Mouse (Mus musculus): ENCODE measurements around the gene Btbd3. TPM values are rescaled to one million over a fixed set of nuclear protein-coding genes. Genes with fewer than 3 reads are reported as not detected.

The Btbd3 gene
- polyA plus RNA-seq, 1 experiment from 2014 or later = 17.0 TPM

GRCm38 (mm10) chr2:138265356-138266005 lies 9.1 kb downstream of the Btbd3 start:
- no peak overlapping the region for H3K4me2 ChIP-seq (replicated peaks)
- 24% methylated on average over 13 of the region's 13 CpGs for WGBS
- ATAC-seq (ENCODE audit: low FRiP score, low read depth) = 0 out of 2 replicates have a peak, but pooled peaks have one; percentile 39

GRCm38 (mm10) chr2:138266679-138267078 lies 10.3 kb downstream of the Btbd3 start:
- Histone ChIP-seq H3K36me3 (no peaks in the 10 kb centered on the region), H3K9ac (no peak overlapping the region), H3K4me1 (peaks cover 20% of the 10 kb centered on the region), H3K4me2 (replicated peaks) (no peak overlapping the region), H3K27ac (no peak overlapping the region), H3K9me3 (no peaks in the 10 kb centered on the region), H3K4me3 (no peak overlapping the region), H3K27me3 (replicated peaks) (no peaks in the 10 kb centered on the region)
- 73% methylated on average over 5 of the region's 5 CpGs for WGBS
- no peak for ATAC-seq (ENCODE audit: low FRiP score, low read depth)

More at GRCm38 (mm10) chr2:138265356-138266005, 9.1 kb downstream of the Btbd3 start:
- H3K27me3 ChIP-seq (replicated peaks) = no peaks in the 10 kb centered on the region
- H3K36me3 ChIP-seq = no peaks in the 10 kb centered on the region
- H3K9me3 ChIP-seq = no peaks in the 10 kb centered on the region
- no peak overlapping the region for H3K9ac ChIP-seq
- no peak overlapping the region for H3K4me3 ChIP-seq
- H3K27ac ChIP-seq = no peak overlapping the region
- H3K4me1 ChIP-seq = peaks cover 20% of the 10 kb centered on the region

- Histone ChIP-seq H3K9ac (no peak overlapping the region), H3K27ac (no peak overlapping the region), H3K27me3 (replicated peaks) (no peaks in the 10 kb centered on the region), H3K9me3 (no peaks in the 10 kb centered on the region), H3K4me2 (replicated peaks) (no peak overlapping the region), H3K4me3 (no peak overlapping the region), H3K4me1 (peaks cover 20% of the 10 kb centered on the region), H3K36me3 (no peaks in the 10 kb centered on the region)
- 76% methylated on average over 4 of the region's 4 CpGs for WGBS
- no peak for ATAC-seq (ENCODE audit: low FRiP score, low read depth)
These were observed 11.6 kb downstream of the Btbd3 start for GRCm38 (mm10) chr2:138267852-138268513.

GRCm38 (mm10) chr2:138269330-138269729 lies 13.0 kb downstream of the Btbd3 start:
- no peak for ATAC-seq (ENCODE audit: low FRiP score, low read depth)

GRCm38 (mm10) chr2:138273404-138274073 lies 17.2 kb downstream of the Btbd3 start:
- no peak overlapping the region for H3K27ac ChIP-seq
- H3K36me3 ChIP-seq = no peaks in the 10 kb centered on the region
- 90% methylated on average over 9 of the region's 9 CpGs for WGBS

More at GRCm38 (mm10) chr2:138269330-138269729, 13.0 kb downstream of the Btbd3 start:
- H3K9me3 ChIP-seq = no peaks in the 10 kb centered on the region
- H3K27ac ChIP-seq = no peak overlapping the region
- no peaks in the 10 kb centered on the region for H3K36me3 ChIP-seq
- H3K9ac ChIP-seq = no peak overlapping the region
- no peak overlapping the region for H3K4me3 ChIP-seq
- no peaks in the 10 kb centered on the region for H3K27me3 ChIP-seq (replicated peaks)
- peaks cover 20% of the 10 kb centered on the region for H3K4me1 ChIP-seq
- H3K4me2 ChIP-seq (replicated peaks) = no peak overlapping the region

GRCm38 (mm10) chr2:138274086-138274485 lies 17.7 kb downstream of the Btbd3 start:
- 86% methylated on average over 5 of the region's 5 CpGs for WGBS
- H3K27ac ChIP-seq = no peak overlapping the region
- H3K27me3 ChIP-seq (replicated peaks) = no peaks in the 10 kb centered on the region
- H3K36me3 ChIP-seq = no peaks in the 10 kb centered on the region
- no peak overlapping the region for H3K4me3 ChIP-seq
- H3K9me3 ChIP-seq = no peaks in the 10 kb centered on the region
- H3K4me1 ChIP-seq = peaks cover 16% of the 10 kb centered on the region
- H3K9ac ChIP-seq = no peak overlapping the region
- no peak for ATAC-seq (ENCODE audit: low FRiP score, low read depth)
- H3K4me2 ChIP-seq (replicated peaks) = no peak overlapping the region

More at GRCm38 (mm10) chr2:138273404-138274073, 17.2 kb downstream of the Btbd3 start:
- no peak for ATAC-seq (ENCODE audit: low FRiP score, low read depth)
- Histone ChIP-seq H3K9ac (no peak overlapping the region), H3K4me2 (replicated peaks) (no peak overlapping the region), H3K4me1 (peaks cover 11% of the 10 kb centered on the region; the same call in 1 of the 2 replicates), H3K27me3 (replicated peaks) (no peaks in the 10 kb centered on the region), H3K9me3 (no peaks in the 10 kb centered on the region), H3K4me3 (no peak overlapping the region)

GRCm38 (mm10) chr2:138277842-138278691 lies 21.7 kb downstream of the Btbd3 start:
- no peaks in the 10 kb centered on the region for H3K36me3 ChIP-seq
- H3K4me3 ChIP-seq = peak overlapping the region; percentile 26
- WGBS = 23% methylated on average over 17 of the region's 17 CpGs
- H3K9ac ChIP-seq = peak overlapping the region; percentile 38; the same call in 1 of the 2 replicates
- peaks cover 30% of the 10 kb centered on the region for H3K4me1 ChIP-seq
- H3K27ac ChIP-seq = no peak overlapping the region
- H3K9me3 ChIP-seq = no peaks in the 10 kb centered on the region
- ATAC-seq (ENCODE audit: low FRiP score, low read depth) = peak; percentile 94
- peak overlapping the region; percentile 61 for H3K4me2 ChIP-seq (replicated peaks)
- no peaks in the 10 kb centered on the region for H3K27me3 ChIP-seq (replicated peaks)

- 79% methylated on average over 15 of the region's 15 CpGs for WGBS
- Histone ChIP-seq H3K27me3 (replicated peaks) (no peaks in the 10 kb centered on the region), H3K36me3 (peaks cover 9% of the 10 kb centered on the region), H3K27ac (no peak overlapping the region), H3K9me3 (no peaks in the 10 kb centered on the region), H3K4me2 (replicated peaks) (peak overlapping the region; percentile 61), H3K4me1 (peaks cover 30% of the 10 kb centered on the region), H3K9ac (0 out of 2 replicates have a peak overlapping the region, but pooled peaks have one; percentile 38), H3K4me3 (peak overlapping the region; percentile 26)
- ATAC-seq (ENCODE audit: low FRiP score, low read depth) = peak; percentile 8; the same call in 1 of the 2 replicates
These were observed 22.7 kb downstream of the Btbd3 start for GRCm38 (mm10) chr2:138278853-138279640.

- Histone ChIP-seq H3K27me3 (replicated peaks) (no peaks in the 10 kb centered on the region), H3K4me2 (replicated peaks) (peak overlapping the region; percentile 61), H3K9ac (no peak overlapping the region), H3K9me3 (no peaks in the 10 kb centered on the region), H3K27ac (no peak overlapping the region), H3K36me3 (peaks cover 14% of the 10 kb centered on the region), H3K4me1 (peaks cover 30% of the 10 kb centered on the region), H3K4me3 (peak overlapping the region; percentile 26)
- WGBS = 47% methylated on average over 11 of the region's 11 CpGs
- peak; percentile 55 for ATAC-seq (ENCODE audit: low FRiP score, low read depth)
These were observed 23.3 kb downstream of the Btbd3 start for GRCm38 (mm10) chr2:138279641-138280040.

- H3K9me3 ChIP-seq = no peaks in the 10 kb centered on the region
- peak overlapping the region; percentile 26 for H3K4me3 ChIP-seq
- H3K9ac ChIP-seq = 0 out of 2 replicates have a peak overlapping the region, but pooled peaks have one; percentile 17
- peak; percentile 18; the same call in 1 of the 2 replicates for ATAC-seq (ENCODE audit: low FRiP score, low read depth)
- H3K36me3 ChIP-seq = peaks cover 18% of the 10 kb centered on the region
- peaks cover 30% of the 10 kb centered on the region for H3K4me1 ChIP-seq
- no peak overlapping the region for H3K27ac ChIP-seq
- H3K4me2 ChIP-seq (replicated peaks) = peak overlapping the region; percentile 61
- no peaks in the 10 kb centered on the region for H3K27me3 ChIP-seq (replicated peaks)
- 56% methylated on average over 17 of the region's 17 CpGs for WGBS
These were observed 23.9 kb downstream of the Btbd3 start for GRCm38 (mm10) chr2:138280225-138280711.
